Mouse (Mus musculus) lung, postnatal 0 days (tissue): ENCODE measurements at regions not wholly inside any gene's neighbourhood (a gene's known extent, or its start where the extent isn't known, plus 50 kb on each side); places are given as distances from the start of the nearest gene placed in this dataset.

Experiments used
- ATAC-seq: fragments of 200-750 bp; cut with Nextera tagmentation; 2 replicates; pipeline ENCODE4 v1.8.0; 2017; ENCODE audit warnings: moderate library complexity
- DNase-seq: peaks from one replicate; pipeline ENCODE4 v3.0.0-alpha.2; 2016; ENCODE audit warnings: low spot score
- H3K27ac ChIP-seq: fragments of 300-500 bp; sonication (generic); 2 replicates; pipeline ENCODE4 v1.5.1; 2014; ENCODE audit warnings: antibody characterized with exemption, mild to moderate bottlenecking, low read length, mixed read lengths
- H3K27me3 ChIP-seq: fragments of 300-500 bp; sonication (generic); replicated peaks from 2 replicates; pipeline ENCODE4 v1.6.1; 2014; ENCODE audit warnings: low read length, mixed read lengths; ENCODE audit not compliant: insufficient read depth
- H3K36me3 ChIP-seq: fragments of 300-500 bp; sonication (generic); 2 replicates; pipeline ENCODE4 v1.6.1; 2014; ENCODE audit warnings: low read length, mixed read lengths; ENCODE audit not compliant: insufficient read depth
- H3K4me1 ChIP-seq: fragments of 300-500 bp; sonication (generic); 2 replicates; pipeline ENCODE4 v1.6.1; 2014; ENCODE audit warnings: antibody characterized with exemption, low read depth, low read length, mixed read lengths; ENCODE audit not compliant: insufficient read depth
- H3K4me2 ChIP-seq: fragments of 300-500 bp; sonication (generic); replicated peaks from 2 replicates; pipeline ENCODE4 v1.6.1; 2014; ENCODE audit warnings: low read depth, mild to moderate bottlenecking, low read length, moderate library complexity, mixed read lengths
- H3K4me3 ChIP-seq: fragments of 300-500 bp; sonication (generic); 2 replicates; pipeline ENCODE4 v1.5.1; 2014; ENCODE audit warnings: low read depth, low read length
- H3K9ac ChIP-seq: fragments of 300-500 bp; sonication (generic); replicated peaks from 2 replicates; pipeline ENCODE4 v1.6.1; 2014; ENCODE audit warnings: low read depth, mild to moderate bottlenecking
- H3K9me3 ChIP-seq: fragments of 300-500 bp; sonication (generic); 2 replicates; pipeline ENCODE4 v1.6.1; 2016; ENCODE audit warnings: low read length, mixed read lengths
- CTCF ChIP-seq: IDR thresholded peaks from 2 replicates; pipeline ENCODE4 v1.5.1; 2016; ENCODE audit warnings: antibody characterized with exemption, mild to moderate bottlenecking
- EP300 ChIP-seq: IDR thresholded peaks from 2 replicates; pipeline ENCODE4 v1.6.1; 2016; ENCODE audit warnings: antibody characterized with exemption, mild to moderate bottlenecking, control low read depth
- WGBS: fragments of 180-500 bp; shearing (Covaris S2); extraction: QIAGEN DNeasy Blood & Tissue Kit; methylation state at CpG from one replicate; pipeline ENCODE4 v1.1.7; 2014; 5-methylcytosine and 5-hydroxymethylcytosine counted together

GRCm38 (mm10) chr10:109607121-109607520 lies 596.3 kb upstream of the Syt1 start:
- no peak for ATAC-seq
- no peaks in the 10 kb centered on the region for H3K36me3 ChIP-seq
- H3K4me2 ChIP-seq = no peak overlapping the region
- H3K9ac ChIP-seq = no peak overlapping the region
- no peak for TF ChIP-seq CTCF
- H3K4me1 ChIP-seq = no peaks in the 10 kb centered on the region
- 42% methylated on average over 5 of the region's 5 CpGs for WGBS
- DNase-seq = no peak
- H3K27me3 ChIP-seq = no peaks in the 10 kb centered on the region
- no peaks in the 10 kb centered on the region for H3K9me3 ChIP-seq
- H3K27ac ChIP-seq = no peak overlapping the region
- H3K4me3 ChIP-seq = no peak overlapping the region

DNA sequence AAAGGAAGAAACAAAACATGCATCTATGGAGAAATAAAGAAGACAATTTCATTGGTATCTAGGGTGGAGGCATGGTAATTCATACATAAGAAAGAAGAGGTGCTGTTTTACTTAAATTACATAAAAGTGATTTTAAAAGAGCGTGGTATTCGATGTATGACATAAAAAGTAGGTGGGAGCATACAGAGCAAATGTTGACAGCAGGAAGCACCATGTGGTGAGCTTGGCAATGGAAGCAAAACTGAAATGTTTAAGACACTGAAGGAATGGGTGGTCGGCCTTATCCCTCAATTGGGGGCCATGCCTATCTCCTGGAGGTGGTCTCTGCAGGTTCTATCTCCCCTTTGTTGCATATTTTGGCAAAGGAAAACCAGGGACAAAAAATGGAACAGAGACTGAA lies 592.5 kb upstream of the Syt1 start:
- Histone ChIP-seq H3K4me1 (no peaks in the 10 kb centered on the region), H3K9me3 (no peaks in the 10 kb centered on the region), H3K36me3 (no peaks in the 10 kb centered on the region), H3K4me2 (no peak overlapping the region), H3K27me3 (no peaks in the 10 kb centered on the region), H3K4me3 (no peak overlapping the region), H3K9ac (no peak overlapping the region), H3K27ac (no peak overlapping the region)
- no peak for DNase-seq
- 69% methylated on average over 3 of the region's 3 CpGs for WGBS
- TF ChIP-seq CTCF = no peak
- no peak for TF ChIP-seq EP300
- ATAC-seq = no peak

DNA sequence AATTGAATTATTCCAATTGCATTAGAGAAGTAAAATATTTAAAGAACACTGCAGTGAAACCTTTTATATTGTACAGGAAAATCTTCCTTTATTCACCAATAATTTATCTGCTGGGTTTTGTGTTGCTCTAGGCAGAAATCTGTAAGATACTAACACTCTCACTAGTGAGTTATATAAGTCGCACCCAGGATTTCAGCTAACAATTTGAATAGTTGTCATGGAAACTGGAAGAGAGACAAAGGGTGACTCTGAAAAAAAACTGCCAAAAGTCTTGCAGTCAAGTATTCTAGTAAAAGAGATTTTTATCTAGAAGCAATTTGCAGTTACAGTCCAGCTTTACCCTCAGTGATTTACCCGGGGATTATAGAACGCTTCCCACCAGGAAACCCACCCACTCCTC lies 587.8 kb upstream of the Syt1 start:
- Histone ChIP-seq H3K4me2 (no peak overlapping the region), H3K27me3 (no peaks in the 10 kb centered on the region), H3K4me1 (no peaks in the 10 kb centered on the region), H3K36me3 (no peaks in the 10 kb centered on the region), H3K4me3 (no peak overlapping the region), H3K9me3 (no peaks in the 10 kb centered on the region), H3K27ac (no peak overlapping the region), H3K9ac (no peak overlapping the region)
- 54% methylated on average over 3 of the region's 3 CpGs for WGBS
- DNase-seq = no peak
- TF ChIP-seq EP300 (no peak), CTCF (no peak)
- no peak for ATAC-seq

DNA sequence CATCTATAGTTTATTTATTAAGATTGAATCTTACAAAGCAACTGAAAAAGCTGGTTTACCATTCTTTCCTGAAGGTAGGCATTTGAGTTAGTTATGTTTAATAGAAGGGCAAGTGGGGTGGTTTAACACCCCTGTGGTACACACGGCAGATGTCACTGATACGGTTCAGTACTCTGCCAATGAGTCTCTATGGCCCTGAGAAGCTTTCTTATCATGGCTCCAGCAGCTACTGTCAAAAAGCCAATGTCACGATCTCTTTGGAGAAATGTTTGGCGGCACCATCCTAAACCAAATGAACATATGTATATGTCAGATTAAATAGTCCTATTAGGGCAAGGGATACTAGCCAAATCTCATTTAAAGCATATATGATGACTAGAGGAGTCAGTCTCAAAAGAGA lies 562.4 kb upstream of the Syt1 start:
- no peak for DNase-seq
- Histone ChIP-seq H3K4me1 (no peaks in the 10 kb centered on the region), H3K27me3 (no peaks in the 10 kb centered on the region), H3K9ac (no peak overlapping the region), H3K4me2 (no peak overlapping the region), H3K9me3 (no peaks in the 10 kb centered on the region), H3K27ac (no peak overlapping the region), H3K4me3 (no peak overlapping the region), H3K36me3 (no peaks in the 10 kb centered on the region)
- no peak for ATAC-seq
- 90% methylated on average over 4 of the region's 4 CpGs for WGBS
- no peak for TF ChIP-seq CTCF
- TF ChIP-seq EP300 = no peak

DNA sequence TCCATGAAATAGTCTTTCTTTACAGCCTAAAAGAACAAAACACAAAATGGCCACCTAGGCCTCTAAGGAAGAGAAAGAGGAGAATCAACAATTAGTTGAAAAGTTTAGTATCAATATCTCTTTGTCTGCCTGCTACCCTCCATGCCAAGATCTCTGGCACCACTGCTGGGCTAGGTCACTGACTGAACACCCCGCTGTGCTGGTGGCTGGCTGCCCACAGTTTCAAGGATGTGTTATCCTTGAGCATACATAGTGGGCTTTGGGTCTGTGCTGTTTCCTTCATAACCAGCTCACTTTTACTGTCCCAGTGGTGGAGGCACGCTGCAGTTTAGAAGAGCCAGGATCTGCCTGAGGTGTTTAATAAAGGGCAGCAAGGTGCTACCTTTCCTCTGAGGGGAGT lies 559.0 kb upstream of the Syt1 start:
- no peak overlapping the region for H3K9ac ChIP-seq
- DNase-seq (no peak), ATAC-seq (no peak)
- H3K27me3 ChIP-seq = no peaks in the 10 kb centered on the region
- no peaks in the 10 kb centered on the region for H3K9me3 ChIP-seq
- no peak overlapping the region for H3K27ac ChIP-seq
- no peak overlapping the region for H3K4me3 ChIP-seq
- H3K36me3 ChIP-seq = no peaks in the 10 kb centered on the region
- H3K4me2 ChIP-seq = no peak overlapping the region
- TF ChIP-seq EP300 = no peak
- TF ChIP-seq CTCF = no peak
- no peaks in the 10 kb centered on the region for H3K4me1 ChIP-seq
- 93% methylated on average over 2 of the region's 2 CpGs for WGBS

- 75% methylated on average over 2 of the region's 2 CpGs for WGBS
These were observed 555.9 kb upstream of the Syt1 start for GRCm38 (mm10) chr10:109566675-109567074.

DNA sequence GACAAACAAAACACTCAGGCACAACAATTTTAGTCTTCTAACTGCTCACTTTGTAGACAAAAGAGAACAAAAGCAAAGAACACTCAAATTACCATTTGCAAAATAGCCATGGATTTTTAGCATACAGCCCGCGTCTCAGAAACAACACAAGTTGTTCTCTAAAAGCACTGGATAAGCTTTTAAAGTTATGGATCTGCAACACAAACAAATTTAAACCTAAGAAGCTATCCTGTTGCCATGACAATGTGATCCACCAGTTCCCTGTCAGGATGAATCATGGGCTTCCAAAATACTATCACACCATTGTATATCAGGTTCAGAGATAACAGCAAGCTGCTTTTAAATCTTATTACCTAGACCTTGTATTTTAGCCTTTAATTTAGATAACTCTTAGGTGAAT lies 550.9 kb upstream of the Syt1 start:
- Histone ChIP-seq H3K9ac (no peak overlapping the region), H3K27me3 (no peaks in the 10 kb centered on the region), H3K4me2 (no peak overlapping the region), H3K4me3 (no peak overlapping the region), H3K4me1 (no peaks in the 10 kb centered on the region), H3K9me3 (no peaks in the 10 kb centered on the region), H3K36me3 (no peaks in the 10 kb centered on the region), H3K27ac (no peak overlapping the region)
- 61% methylated on average over 2 of the region's 2 CpGs for WGBS
- no peak for TF ChIP-seq EP300
- TF ChIP-seq CTCF = no peak
- DNase-seq (no peak), ATAC-seq (no peak)

More at GRCm38 (mm10) chr10:109566675-109567074, 555.9 kb upstream of the Syt1 start:
- no peak for ATAC-seq
- Histone ChIP-seq H3K9me3 (no peaks in the 10 kb centered on the region), H3K36me3 (no peaks in the 10 kb centered on the region), H3K27me3 (no peaks in the 10 kb centered on the region), H3K27ac (no peak overlapping the region), H3K9ac (no peak overlapping the region), H3K4me1 (no peaks in the 10 kb centered on the region), H3K4me2 (no peak overlapping the region), H3K4me3 (no peak overlapping the region)
- TF ChIP-seq EP300 = no peak
- no peak for TF ChIP-seq CTCF
- no peak for DNase-seq
